Mouse (Mus musculus) hindbrain, embryonic 10.5 days (tissue): ENCODE measurements at regions not wholly inside any gene's neighbourhood (a gene's known extent, or its start where the extent isn't known, plus 50 kb on each side); places are given as distances from the start of the nearest gene placed in this dataset.

ENCODE experiments used
- DNase-seq: peaks from one replicate; pipeline ENCODE4 v3.0.0-alpha.2; 2017; ENCODE audit warnings: low spot score
- H3K27ac ChIP-seq: fragments of 300-500 bp; sonication (generic); 2 replicates; pipeline ENCODE4 v1.5.1; 2016; ENCODE audit warnings: mild to moderate bottlenecking, moderate library complexity
- H3K27me3 ChIP-seq: fragments of 300-500 bp; sonication (generic); 2 replicates; pipeline ENCODE4 v1.6.1; 2016; ENCODE audit warnings: mild to moderate bottlenecking; ENCODE audit not compliant: poor library complexity, insufficient read depth, severe bottlenecking
- H3K36me3 ChIP-seq: fragments of 300-500 bp; sonication (generic); 2 replicates; pipeline ENCODE4 v1.6.1; 2016; ENCODE audit warnings: mild to moderate bottlenecking, moderate library complexity
- H3K4me1 ChIP-seq: fragments of 300-500 bp; sonication (generic); replicated peaks from 2 replicates; pipeline ENCODE4 v1.6.1; 2016; ENCODE audit warnings: mild to moderate bottlenecking
- H3K4me3 ChIP-seq: fragments of 300-500 bp; sonication (generic); 2 replicates; pipeline ENCODE4 v1.5.1; 2016; ENCODE audit warnings: mild to moderate bottlenecking, moderate library complexity
- H3K9me3 ChIP-seq: fragments of 300-500 bp; sonication (generic); 2 replicates; pipeline ENCODE4 v1.6.1; 2016; ENCODE audit warnings: mild to moderate bottlenecking, moderate library complexity
- WGBS: fragments of 180-500 bp; shearing (Covaris S2); methylation state at CpG from one replicate; pipeline ENCODE4 v1.1.7; 2016; 5-methylcytosine and 5-hydroxymethylcytosine counted together

DNA sequence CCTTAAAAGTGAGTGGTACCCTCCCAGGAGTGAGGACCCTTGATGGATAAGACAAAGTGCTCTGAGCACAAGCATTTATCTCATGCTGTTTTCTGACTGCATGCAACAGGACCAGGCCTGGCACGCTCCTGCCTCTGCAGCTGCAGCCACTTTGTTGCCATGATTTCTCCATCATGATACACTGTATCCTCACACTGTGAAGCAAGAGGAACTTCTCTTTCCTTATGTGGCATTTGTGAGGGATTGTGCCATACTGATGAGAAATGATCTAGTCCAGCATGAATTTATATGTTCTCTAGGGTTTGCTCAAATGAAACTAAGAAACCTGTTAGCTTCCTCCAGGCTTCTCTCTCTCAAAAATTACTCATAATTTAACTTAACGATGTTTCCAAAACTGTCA is 380.2 kb upstream of the Trib2 start:
- no peaks in the 10 kb centered on the region for H3K4me1 ChIP-seq
- WGBS: 92% methylated on average over 2 of the region's 2 CpGs
- no peaks in the 10 kb centered on the region for H3K9me3 ChIP-seq
- no peaks in the 10 kb centered on the region for H3K27me3 ChIP-seq
- H3K36me3 ChIP-seq: no peaks in the 10 kb centered on the region
- no peak for DNase-seq
- H3K27ac ChIP-seq: no peak overlapping the region
- H3K4me3 ChIP-seq: no peak overlapping the region

DNA sequence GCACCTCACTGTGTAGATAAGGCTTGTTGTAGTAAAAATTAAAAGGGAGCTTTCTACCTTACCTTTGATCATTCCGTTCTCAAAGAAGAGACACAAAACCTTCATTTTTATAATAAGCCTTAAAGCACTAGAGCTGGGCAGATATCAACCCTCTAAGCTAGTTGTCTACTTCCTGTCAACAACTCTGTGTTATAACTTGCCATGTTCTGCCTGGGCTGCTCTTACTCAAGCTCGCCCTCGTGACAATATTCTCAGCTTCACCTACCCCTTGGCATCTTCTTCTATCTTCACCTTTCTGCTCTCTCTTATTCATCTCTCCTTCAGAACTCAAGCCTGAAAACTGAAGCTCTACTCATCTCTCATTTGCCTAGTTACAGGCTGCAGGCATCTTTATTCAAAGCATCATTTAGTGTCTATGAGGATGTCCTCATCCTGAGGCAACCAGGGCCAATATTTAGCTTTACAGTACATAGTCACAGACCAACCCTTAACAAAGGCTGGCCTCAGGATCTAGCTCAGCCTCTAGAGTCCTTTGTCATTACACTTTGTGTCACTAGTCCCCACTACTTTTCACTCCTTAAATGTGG is 375.2 kb upstream of the Trib2 start:
- no peaks in the 10 kb centered on the region for H3K9me3 ChIP-seq
- H3K4me3 ChIP-seq: no peak overlapping the region
- H3K36me3 ChIP-seq: no peaks in the 10 kb centered on the region
- 87% methylated on average over 3 of the region's 3 CpGs for WGBS
- H3K4me1 ChIP-seq: no peaks in the 10 kb centered on the region
- H3K27me3 ChIP-seq: no peaks in the 10 kb centered on the region
- DNase-seq: no peak
- H3K27ac ChIP-seq: no peak overlapping the region

DNA sequence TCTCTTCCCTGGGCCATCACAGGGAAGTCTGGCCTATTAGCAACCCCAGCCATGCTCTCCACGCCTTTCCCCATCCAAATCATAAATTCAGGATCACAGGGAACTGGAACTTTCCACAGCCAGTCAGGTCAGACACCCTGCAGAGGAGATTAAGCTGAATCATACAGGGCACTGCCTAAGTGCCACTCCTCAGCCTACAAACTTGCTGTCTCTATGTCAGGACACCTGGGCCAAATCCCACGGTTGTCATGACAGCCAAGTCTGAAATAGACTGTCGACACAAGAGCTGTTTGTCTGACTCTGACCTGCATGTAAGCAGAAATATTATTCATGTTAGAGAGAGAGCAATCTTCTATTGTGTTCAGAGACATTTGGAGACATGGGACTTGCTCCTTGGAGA is 374.0 kb upstream of the Trib2 start:
- H3K27ac ChIP-seq: no peak overlapping the region
- no peak for DNase-seq
- no peak overlapping the region for H3K4me3 ChIP-seq
- no peaks in the 10 kb centered on the region for H3K36me3 ChIP-seq
- peaks cover 7% of the 10 kb centered on the region for H3K4me1 ChIP-seq
- no peaks in the 10 kb centered on the region for H3K27me3 ChIP-seq
- H3K9me3 ChIP-seq: no peaks in the 10 kb centered on the region
- WGBS: 71% methylated on average over 3 of the region's 3 CpGs

DNA sequence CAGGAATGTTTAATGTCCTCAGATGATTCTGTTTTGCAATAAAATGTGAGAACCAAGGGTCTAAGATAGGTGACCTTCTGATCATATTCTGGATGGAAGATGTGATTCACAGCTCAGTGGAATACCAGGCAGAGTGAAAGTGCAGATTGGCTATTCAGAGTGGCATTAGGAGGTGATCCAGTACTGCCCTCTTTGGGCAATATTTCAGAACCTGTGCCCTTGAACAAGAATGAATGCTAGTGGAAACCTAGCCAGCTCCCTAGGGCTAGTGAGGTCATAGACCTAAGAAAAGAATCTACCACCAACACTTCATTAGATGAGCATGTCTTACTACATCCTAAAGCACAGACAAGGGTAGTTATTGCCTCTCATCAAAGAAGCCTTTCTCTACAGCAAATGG is 372.7 kb upstream of the Trib2 start:
- H3K27me3 ChIP-seq: no peaks in the 10 kb centered on the region
- no peak overlapping the region for H3K4me3 ChIP-seq
- no peak overlapping the region for H3K27ac ChIP-seq
- DNase-seq: no peak
- H3K9me3 ChIP-seq: no peaks in the 10 kb centered on the region
- H3K36me3 ChIP-seq: no peaks in the 10 kb centered on the region
- H3K4me1 ChIP-seq: peaks cover 7% of the 10 kb centered on the region

DNA sequence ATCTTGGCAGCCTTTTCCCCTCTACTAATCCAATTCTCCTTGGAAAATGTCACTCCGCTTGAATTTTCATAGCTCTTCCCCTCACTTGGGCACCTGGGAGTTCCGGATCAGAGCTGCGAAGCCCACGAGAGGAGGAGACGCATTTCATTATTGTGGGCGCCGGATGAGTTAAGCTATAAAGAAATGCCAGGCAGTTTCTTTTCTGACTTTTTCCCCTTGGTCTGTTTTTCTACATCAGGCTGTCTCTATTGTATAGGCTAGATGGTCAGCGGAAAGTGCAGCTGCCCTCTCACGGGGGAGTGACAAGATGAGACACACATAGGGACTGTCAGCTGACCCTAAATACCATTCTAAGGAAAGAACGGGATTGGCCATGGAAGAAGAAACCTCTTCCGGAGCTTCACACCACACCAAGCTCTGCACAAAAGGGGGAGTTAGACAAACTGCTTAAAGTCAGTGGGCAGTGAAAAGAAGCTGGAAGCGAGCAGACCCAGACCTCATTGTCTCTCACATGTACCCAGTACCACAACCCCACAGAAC is 369.3 kb upstream of the Trib2 start:
- H3K27ac ChIP-seq: no peak overlapping the region
- H3K27me3 ChIP-seq: no peaks in the 10 kb centered on the region
- peaks cover 7% of the 10 kb centered on the region for H3K4me1 ChIP-seq
- 58% methylated on average over 12 of the region's 12 CpGs for WGBS
- H3K9me3 ChIP-seq: no peaks in the 10 kb centered on the region
- no peak for DNase-seq
- H3K36me3 ChIP-seq: no peaks in the 10 kb centered on the region
- H3K4me3 ChIP-seq: no peak overlapping the region

DNA sequence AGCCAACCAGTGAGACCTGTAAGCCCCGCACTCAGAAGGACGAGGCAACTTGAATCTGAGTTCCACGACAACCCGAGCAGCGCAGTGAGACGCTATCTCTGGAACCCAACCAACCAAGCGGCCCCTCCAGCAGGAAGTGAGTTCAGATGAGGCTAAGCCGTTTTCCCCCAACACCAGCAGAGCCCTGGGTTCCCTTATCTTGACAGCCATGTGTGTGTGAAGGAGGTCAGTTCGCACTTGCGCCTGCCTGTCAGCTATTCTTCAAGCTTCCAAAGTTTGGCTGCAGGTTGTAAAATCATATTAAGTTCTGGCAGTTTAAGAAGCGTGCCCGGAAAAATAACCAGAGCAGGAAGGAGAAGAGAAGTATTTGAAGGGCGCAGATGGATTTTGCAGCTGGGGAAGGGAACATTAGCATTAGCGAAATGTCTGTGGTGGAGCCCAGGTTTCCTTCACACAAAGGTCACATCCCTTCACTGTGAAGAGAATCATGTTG is 368.8 kb upstream of the Trib2 start:
- Histone ChIP-seq H3K9me3 (no peaks in the 10 kb centered on the region), H3K4me3 (no peak overlapping the region), H3K36me3 (no peaks in the 10 kb centered on the region), H3K27me3 (no peaks in the 10 kb centered on the region), H3K27ac (no peak overlapping the region), H3K4me1 (peaks cover 7% of the 10 kb centered on the region)
- DNase-seq: no peak
- 83% methylated on average over 14 of the region's 14 CpGs for WGBS

DNA sequence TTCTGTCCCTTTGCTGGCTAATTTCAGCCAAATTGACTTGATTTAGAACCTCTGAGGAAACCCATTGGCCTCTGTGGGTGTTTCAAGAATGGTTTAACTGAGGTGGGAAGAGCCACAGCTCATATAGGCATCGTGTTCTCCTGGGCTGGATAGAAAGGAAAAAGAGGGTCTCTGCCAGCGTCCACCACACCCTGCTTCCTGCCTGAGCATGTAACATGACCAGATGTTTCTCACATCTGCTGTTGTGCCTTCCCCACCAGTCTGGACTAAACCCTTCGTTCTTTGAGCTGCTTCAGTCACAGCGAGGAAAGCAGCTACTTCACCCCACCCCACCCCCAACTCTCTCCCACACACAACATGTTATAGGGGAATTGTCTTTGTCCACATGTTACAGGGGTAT is 366.3 kb upstream of the Trib2 start:
- H3K4me3 ChIP-seq: no peak overlapping the region
- no peaks in the 10 kb centered on the region for H3K9me3 ChIP-seq
- H3K27me3 ChIP-seq: no peaks in the 10 kb centered on the region
- no peak overlapping the region for H3K27ac ChIP-seq
- WGBS: 66% methylated on average over 4 of the region's 4 CpGs
- H3K4me1 ChIP-seq: peaks cover 7% of the 10 kb centered on the region
- H3K36me3 ChIP-seq: no peaks in the 10 kb centered on the region
- no peak for DNase-seq

DNA sequence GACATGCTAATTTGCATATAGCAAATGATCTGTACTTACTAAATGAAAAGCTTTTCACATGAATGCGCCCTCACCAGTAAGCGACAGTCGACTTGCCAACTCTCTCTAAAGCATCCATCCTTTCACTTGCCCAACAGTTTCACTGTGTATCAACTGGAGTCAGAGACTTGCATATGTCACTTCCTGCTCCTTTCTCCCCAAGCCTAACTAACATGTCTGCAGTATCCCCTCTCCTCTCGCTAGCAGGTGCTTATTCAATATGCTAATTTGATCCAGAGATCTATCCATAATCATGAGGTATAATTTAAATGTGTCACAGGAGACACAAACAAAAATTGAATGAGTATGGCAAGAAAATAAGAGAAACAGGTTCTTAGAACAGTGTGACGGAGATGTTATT is 364.9 kb upstream of the Trib2 start:
- DNase-seq: no peak
- H3K27me3 ChIP-seq: no peaks in the 10 kb centered on the region
- 90% methylated on average over 5 of the region's 5 CpGs for WGBS
- no peak overlapping the region for H3K4me3 ChIP-seq
- no peaks in the 10 kb centered on the region for H3K9me3 ChIP-seq
- H3K27ac ChIP-seq: no peak overlapping the region
- H3K36me3 ChIP-seq: no peaks in the 10 kb centered on the region
- peaks cover 7% of the 10 kb centered on the region for H3K4me1 ChIP-seq

DNA sequence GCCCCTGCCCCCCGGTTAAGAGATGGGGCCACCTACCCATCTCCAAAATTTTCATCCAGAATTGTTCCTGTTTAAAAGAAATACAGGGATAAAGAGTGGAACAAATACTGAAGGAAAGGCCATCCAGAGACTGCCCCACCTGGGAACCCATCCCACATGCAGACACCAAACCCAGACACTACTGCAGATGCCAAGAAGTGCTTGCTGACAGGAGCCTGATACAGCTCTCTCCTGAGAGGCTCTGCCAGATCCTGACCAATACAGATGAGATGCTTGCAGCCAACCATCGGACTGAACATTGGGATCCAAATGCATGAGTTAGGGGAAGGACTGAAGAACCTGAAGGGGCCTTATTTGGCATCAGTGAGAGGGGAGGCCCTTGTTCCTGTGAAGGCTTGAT is 363.2 kb upstream of the Trib2 start:
- Histone ChIP-seq H3K36me3 (no peaks in the 10 kb centered on the region), H3K9me3 (no peaks in the 10 kb centered on the region), H3K27ac (no peak overlapping the region), H3K27me3 (no peaks in the 10 kb centered on the region), H3K4me3 (no peak overlapping the region), H3K4me1 (no peaks in the 10 kb centered on the region)
- no peak for DNase-seq
- 90% methylated on average over 2 of the region's 2 CpGs for WGBS

DNA sequence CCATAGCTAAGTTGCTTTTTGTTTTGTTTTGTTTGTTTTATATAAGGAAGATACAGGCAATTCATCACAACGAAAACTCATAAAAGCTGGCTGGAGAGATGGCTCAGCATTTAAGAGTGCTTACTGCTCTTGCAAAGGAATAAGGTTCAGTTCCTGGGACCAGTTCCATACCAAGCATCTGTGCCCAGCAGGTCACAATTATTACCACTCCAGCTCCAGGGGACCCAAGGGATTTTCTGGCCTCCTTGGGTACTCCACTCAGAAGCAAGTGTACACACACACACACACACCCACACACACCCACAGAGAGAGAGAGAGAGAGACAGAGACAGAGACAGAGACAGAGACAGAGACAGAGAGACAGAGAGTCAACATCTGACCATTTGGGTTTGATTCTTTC is 359.6 kb upstream of the Trib2 start:
- 91% methylated on average over 1 of the region's 1 CpGs for WGBS

DNA sequence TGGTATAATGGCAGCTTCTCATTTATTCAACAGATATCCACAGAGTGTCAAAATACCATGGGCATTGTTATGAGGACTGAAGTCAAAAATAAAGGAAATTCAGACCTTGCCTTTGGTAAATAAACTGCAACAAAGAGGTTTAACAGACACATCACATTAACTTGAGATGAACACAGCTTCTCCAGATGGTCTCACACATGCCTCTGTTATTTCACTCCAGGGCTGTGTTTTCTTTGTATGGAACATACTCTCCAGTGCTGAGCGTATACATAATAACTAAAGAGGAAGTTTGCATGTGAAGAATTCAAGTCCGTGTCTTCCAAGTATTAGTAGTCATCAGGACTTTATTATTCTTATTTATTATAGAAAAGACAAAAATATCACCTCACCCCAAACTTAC is 355.5 kb upstream of the Trib2 start:
- WGBS: 79% methylated on average over 2 of the region's 2 CpGs
- H3K27ac ChIP-seq: no peak overlapping the region
- no peaks in the 10 kb centered on the region for H3K27me3 ChIP-seq
- no peak for DNase-seq
- H3K36me3 ChIP-seq: no peaks in the 10 kb centered on the region
- H3K4me1 ChIP-seq: no peaks in the 10 kb centered on the region; the same call in 1 of the 2 replicates
- no peak overlapping the region for H3K4me3 ChIP-seq
- no peaks in the 10 kb centered on the region for H3K9me3 ChIP-seq

More for the DNA sequence above, 359.6 kb upstream of the Trib2 start:
- no peak for DNase-seq
- H3K9me3 ChIP-seq: no peaks in the 10 kb centered on the region
- H3K27ac ChIP-seq: no peak overlapping the region
- H3K27me3 ChIP-seq: no peaks in the 10 kb centered on the region
- H3K4me1 ChIP-seq: no peaks in the 10 kb centered on the region
- no peaks in the 10 kb centered on the region for H3K36me3 ChIP-seq
- H3K4me3 ChIP-seq: no peak overlapping the region

DNA sequence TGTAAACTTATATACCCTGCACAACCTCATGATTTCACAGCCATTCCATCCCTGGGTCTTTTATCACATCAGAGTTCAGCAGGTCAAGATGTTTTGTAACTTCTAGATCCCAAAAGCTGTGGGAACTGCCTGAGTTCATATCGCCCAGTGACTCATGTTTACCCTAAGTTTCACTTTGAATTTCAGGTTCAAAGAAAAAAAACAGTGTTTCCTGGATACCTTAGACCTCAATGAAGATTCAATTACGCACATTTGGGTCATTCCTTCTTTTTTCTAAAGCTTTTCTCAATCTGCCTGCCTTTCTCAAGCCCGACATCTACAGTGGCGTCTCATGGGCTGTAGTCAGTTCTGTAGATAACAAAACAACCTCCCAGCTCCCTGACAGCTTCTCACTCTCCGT is 354.9 kb upstream of the Trib2 start:
- Histone ChIP-seq H3K27me3 (no peaks in the 10 kb centered on the region), H3K9me3 (no peaks in the 10 kb centered on the region), H3K36me3 (no peaks in the 10 kb centered on the region), H3K27ac (no peak overlapping the region), H3K4me3 (no peak overlapping the region), H3K4me1 (no peaks in the 10 kb centered on the region; the same call in 1 of the 2 replicates)
- WGBS: 71% methylated on average over 5 of the region's 5 CpGs
- DNase-seq: no peak

DNA sequence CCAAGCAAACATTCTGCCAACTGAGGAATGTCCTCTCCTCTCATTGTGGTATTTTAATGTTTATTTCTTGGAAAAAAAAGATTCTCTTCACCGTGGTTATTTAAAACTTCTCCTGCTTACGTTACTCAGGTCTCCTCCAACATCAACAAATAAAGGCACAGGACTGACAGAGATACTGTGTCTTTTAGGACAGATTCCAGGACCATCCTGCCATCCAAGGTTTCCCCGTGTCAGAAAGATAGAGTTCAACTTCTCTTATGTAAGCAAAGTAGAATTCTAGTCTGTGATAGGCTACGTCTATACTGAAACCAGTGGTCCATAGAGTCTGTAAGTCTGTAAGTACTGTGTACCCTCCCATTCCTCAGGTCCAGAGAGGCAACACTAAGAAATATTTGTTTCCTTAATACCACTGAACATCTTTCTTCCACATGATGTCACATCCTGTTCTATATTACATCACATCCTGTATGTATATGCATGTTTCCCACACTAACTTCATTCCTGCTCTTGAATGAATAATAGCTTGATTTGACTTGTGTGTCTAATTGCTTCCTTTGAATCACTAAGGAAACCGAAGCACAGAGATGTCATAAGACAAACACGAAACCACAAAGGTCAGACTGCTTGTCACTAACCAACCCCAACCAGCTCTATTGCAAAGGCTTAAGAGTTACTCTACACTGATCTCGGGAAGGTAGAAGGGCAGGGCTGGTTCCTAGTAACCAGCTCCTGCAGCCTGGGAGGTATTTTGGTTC is 353.2 kb upstream of the Trib2 start:
- H3K9me3 ChIP-seq: no peaks in the 10 kb centered on the region
- no peaks in the 10 kb centered on the region; the same call in 1 of the 2 replicates for H3K4me1 ChIP-seq
- 81% methylated on average over 7 of the region's 7 CpGs for WGBS
- H3K27ac ChIP-seq: no peak overlapping the region
- DNase-seq: no peak
- H3K27me3 ChIP-seq: no peaks in the 10 kb centered on the region
- H3K4me3 ChIP-seq: no peak overlapping the region
- no peaks in the 10 kb centered on the region for H3K36me3 ChIP-seq
